In genomic region chr17:56540562-56540975, GRCm38 (mm10) we compare ENCODE assay signal across 14 mouse cellular contexts. TPM values are rescaled to one million over a fixed set of nuclear protein-coding genes. Genes with fewer than 3 reads are reported as not detected.
A peak's percentile ranks its signal among the peaks of the same experiment; 100 is the strongest.
DNase-seq lines count a peak whose midpoint lies in the region; ATAC-seq and TF ChIP-seq lines count a peak whose summit lies in the region.
"Had no signal": no experiment of that assay in that cellular context is flagged by ENCODE, and none has a peak within 500 bp of the region (broad histone marks: within the 10 kb centered on the region; RNA-seq: fewer than 3 reads in every experiment).

No protein-coding gene starts in this region.

- no peaks in the 10 kb centered on the region for H3K36me3 ChIP-seq in forebrain, embryonic 10.5 days (replicated peaks)
- H3K36me3 ChIP-seq in forebrain, embryonic 15.5 days, result no peaks in the 10 kb centered on the region
- H3K36me3 ChIP-seq in lung, postnatal 0 days (ENCODE audit: insufficient read depth, low read length), result no peaks in the 10 kb centered on the region
- no peaks in the 10 kb centered on the region for H3K36me3 ChIP-seq in intestine, embryonic 16.5 days (ENCODE audit: control insufficient read depth, insufficient read depth, low read length)
- no peaks in the 10 kb centered on the region for H3K36me3 ChIP-seq in stomach, embryonic 14.5 days (ENCODE audit: control insufficient read depth, insufficient read depth, low read length)
- H3K36me3 ChIP-seq in midbrain, postnatal 0 days (ENCODE audit: insufficient read depth, low read length), result no peaks in the 10 kb centered on the region

- peak overlapping the region; percentile 54 for H3K27ac ChIP-seq in forebrain, embryonic 10.5 days
- no peak overlapping the region for H3K27ac ChIP-seq in forebrain, embryonic 15.5 days (replicated peaks)
- no peak overlapping the region for H3K27ac ChIP-seq in lung, postnatal 0 days (ENCODE audit: low read length)
- no peak overlapping the region for H3K27ac ChIP-seq in intestine, embryonic 16.5 days (ENCODE audit: low read length)
- H3K27ac ChIP-seq in stomach, embryonic 14.5 days (ENCODE audit: low read length), result no peak overlapping the region
- no peak overlapping the region for H3K27ac ChIP-seq in midbrain, postnatal 0 days (ENCODE audit: low read depth, low read length)
- H3K27ac ChIP-seq: liver, embryonic 14.5 days had no signal

- no peak for DNase-seq in forebrain, embryonic 10.5 days (ENCODE audit: extremely low spot score, low spot score)
- DNase-seq in lung, postnatal 0 days (ENCODE audit: low spot score), result no peak
- DNase-seq in lung, postnatal 10 days, result no peak
- DNase-seq in layer of hippocampus, postnatal 14 days (ENCODE audit: low spot score in 2 of 2), result no peak
- no peak for DNase-seq in midbrain, postnatal 0 days (ENCODE audit: low spot score)
- DNase-seq: gastrocnemius, postnatal 25 days had no signal

- H3K9me3 ChIP-seq in forebrain, embryonic 10.5 days, result no peaks in the 10 kb centered on the region
- H3K9me3 ChIP-seq in forebrain, embryonic 15.5 days, result no peaks in the 10 kb centered on the region
- no peaks in the 10 kb centered on the region for H3K9me3 ChIP-seq in lung, postnatal 0 days (ENCODE audit: low read length)
- H3K9me3 ChIP-seq in intestine, embryonic 16.5 days (ENCODE audit: control insufficient read depth, low read length), result no peaks in the 10 kb centered on the region
- H3K9me3 ChIP-seq in stomach, embryonic 14.5 days (ENCODE audit: control insufficient read depth, low read depth, low read length), result no peaks in the 10 kb centered on the region
- H3K9me3 ChIP-seq in midbrain, postnatal 0 days (ENCODE audit: low read length), result no peaks in the 10 kb centered on the region

- ATAC-seq in forebrain, embryonic 15.5 days (replicated peaks), result no peak
- peak; percentile 49 for ATAC-seq in lung, postnatal 0 days
- peak; percentile 55 for ATAC-seq in intestine, embryonic 16.5 days
- peak; percentile 87 for ATAC-seq in stomach, embryonic 14.5 days (ENCODE audit: insufficient number of reproducible peaks, insufficient read depth, low FRiP score, low read depth)
- ATAC-seq in midbrain, postnatal 0 days (ENCODE audit: low FRiP score), result no peak
- ATAC-seq: activated CD4-positive, CD25-positive, alpha-beta regulatory T cell, adult 4 months had no signal

- WGBS in forebrain, embryonic 10.5 days, result 58% methylated on average over 6 of the region's 6 CpGs
- WGBS in forebrain, embryonic 15.5 days, result 57% methylated on average over 6 of the region's 6 CpGs
- WGBS in lung, postnatal 0 days, result 30% methylated on average over 6 of the region's 6 CpGs
- WGBS in intestine, embryonic 16.5 days, result 32% methylated on average over 6 of the region's 6 CpGs
- 23% methylated on average over 6 of the region's 6 CpGs for WGBS in stomach, embryonic 14.5 days
- 41% methylated on average over 4 of the region's 6 CpGs for WGBS in midbrain, postnatal 0 days

- no peaks in the 10 kb centered on the region for H3K27me3 ChIP-seq in forebrain, embryonic 10.5 days (ENCODE audit: poor library complexity, severe bottlenecking)
- H3K27me3 ChIP-seq in forebrain, embryonic 15.5 days, result no peaks in the 10 kb centered on the region
- no peaks in the 10 kb centered on the region for H3K27me3 ChIP-seq in lung, postnatal 0 days (replicated peaks; ENCODE audit: insufficient read depth, low read length)
- H3K27me3 ChIP-seq in intestine, embryonic 16.5 days (replicated peaks; ENCODE audit: control insufficient read depth, insufficient read depth, low read length), result no peaks in the 10 kb centered on the region
- no peaks in the 10 kb centered on the region for H3K27me3 ChIP-seq in stomach, embryonic 14.5 days (ENCODE audit: control insufficient read depth, insufficient read depth, low read length)
- no peaks in the 10 kb centered on the region for H3K27me3 ChIP-seq in midbrain, postnatal 0 days (ENCODE audit: insufficient read depth, low read length)

- H3K4me1 ChIP-seq in forebrain, embryonic 10.5 days, result peaks cover 83% of the 10 kb centered on the region
- peaks cover 31% of the 10 kb centered on the region for H3K4me1 ChIP-seq in forebrain, embryonic 15.5 days
- no peaks in the 10 kb centered on the region for H3K4me1 ChIP-seq in lung, postnatal 0 days (ENCODE audit: insufficient read depth, low read depth, low read length)
- no peaks in the 10 kb centered on the region for H3K4me1 ChIP-seq in intestine, embryonic 16.5 days (ENCODE audit: control insufficient read depth, insufficient read depth, low read length)
- 0 out of 2 replicates have a peak, but pooled peaks cover 3% of the 10 kb centered on the region for H3K4me1 ChIP-seq in stomach, embryonic 14.5 days (ENCODE audit: control insufficient read depth, insufficient read depth, low read length)
- no peaks in the 10 kb centered on the region for H3K4me1 ChIP-seq in midbrain, postnatal 0 days (ENCODE audit: insufficient read depth, low read length)

- no peak for TF ChIP-seq CTCF in lung, postnatal 0 days (IDR thresholded peaks at IDR 0.05)
- TF ChIP-seq CTCF in midbrain, postnatal 0 days (IDR thresholded peaks at IDR 0.05), result no peak

- no peak overlapping the region for H3K4me2 ChIP-seq in forebrain, embryonic 15.5 days (replicated peaks)
- no peak overlapping the region for H3K4me2 ChIP-seq in lung, postnatal 0 days (replicated peaks; ENCODE audit: low read depth, low read length)
- no peak overlapping the region for H3K4me2 ChIP-seq in intestine, embryonic 16.5 days (ENCODE audit: low read depth, low read length)
- no peak overlapping the region for H3K4me2 ChIP-seq in stomach, embryonic 14.5 days (replicated peaks; ENCODE audit: low read depth, low read length)
- H3K4me2 ChIP-seq in midbrain, postnatal 0 days (ENCODE audit: low read depth, low read length, poor library complexity, severe bottlenecking), result no peak overlapping the region

- no peak overlapping the region for H3K9ac ChIP-seq in forebrain, embryonic 15.5 days (replicated peaks)
- no peak overlapping the region for H3K9ac ChIP-seq in lung, postnatal 0 days (replicated peaks; ENCODE audit: low read depth)
- H3K9ac ChIP-seq in intestine, embryonic 16.5 days (ENCODE audit: low read depth, low read length), result no peak overlapping the region
- H3K9ac ChIP-seq in stomach, embryonic 14.5 days (replicated peaks; ENCODE audit: low read depth, low read length), result no peak overlapping the region
- H3K9ac ChIP-seq in midbrain, postnatal 0 days (replicated peaks; ENCODE audit: low read length, poor library complexity, severe bottlenecking), result no peak overlapping the region
- H3K9ac ChIP-seq: liver, embryonic 14.5 days had no signal

- TF ChIP-seq EP300 in lung, postnatal 0 days (IDR thresholded peaks at IDR 0.05), result no peak

- no peak overlapping the region for H3K4me3 ChIP-seq in forebrain, embryonic 10.5 days
- H3K4me3 ChIP-seq in forebrain, embryonic 15.5 days, result no peak overlapping the region
- no peak overlapping the region for H3K4me3 ChIP-seq in lung, postnatal 0 days (ENCODE audit: low read depth, low read length)
- H3K4me3 ChIP-seq in intestine, embryonic 16.5 days (ENCODE audit: low read length), result no peak overlapping the region
- no peak overlapping the region for H3K4me3 ChIP-seq in stomach, embryonic 14.5 days (ENCODE audit: low read depth, low read length)
- H3K4me3 ChIP-seq in midbrain, postnatal 0 days (ENCODE audit: low read depth, low read length), result no peak overlapping the region

RNA-seq across cellular contexts. Expression of gene Gm20219, which starts 13.6 kb away (rescaled TPM):
- polyA plus RNA-seq in forebrain, embryonic 10.5 days (2016; fragmentation: Nextera tagmentation; extraction: Ambion mirVana), result 1.1 and 1.3 TPM in 2 replicates
- 1.5 TPM in 2 replicates for polyA plus RNA-seq in forebrain, embryonic 15.5 days (2015; fragmentation: Nextera tagmentation; extraction: Ambion mirVana)
- 3.5 and 3.8 TPM in 2 replicates for polyA plus RNA-seq in lung, postnatal 0 days (2015; fragmentation: Nextera tagmentation; extraction: Ambion mirVana)
- polyA plus RNA-seq in intestine, embryonic 16.5 days (2015; fragmentation: Nextera tagmentation; extraction: Ambion mirVana), result 0.98 and 1.4 TPM in 2 replicates
- 11.9 and 13.1 TPM in 2 replicates for polyA plus RNA-seq in stomach, embryonic 14.5 days (2014; fragmentation: Nextera tagmentation; extraction: Ambion mirVana)
- 1 to 10 TPM; 1.9 to 2.1 TPM for total RNA-seq in layer of hippocampus, postnatal 14 days (2021)
- 0.22 TPM in 1 of 2 replicates, not detected in the other for total RNA-seq in midbrain, postnatal 0 days (2014; rRNA removed)
- polyA plus RNA-seq in midbrain, postnatal 0 days (2015; fragmentation: Nextera tagmentation; extraction: Ambion mirVana), result 0.26 and 0.56 TPM in 2 replicates

RNA-seq across cellular contexts. Expression of gene Znrf4, which starts 28.3 kb away (rescaled TPM):
- not detected in 2 replicates for polyA plus RNA-seq in forebrain, embryonic 10.5 days (2016; fragmentation: Nextera tagmentation; extraction: Ambion mirVana)
- polyA plus RNA-seq in forebrain, embryonic 15.5 days (2015; fragmentation: Nextera tagmentation; extraction: Ambion mirVana), result 0.14 and 0.36 TPM in 2 replicates
- polyA plus RNA-seq in lung, postnatal 0 days (2015; fragmentation: Nextera tagmentation; extraction: Ambion mirVana), result not detected in 2 replicates
- not detected in 2 replicates for polyA plus RNA-seq in intestine, embryonic 16.5 days (2015; fragmentation: Nextera tagmentation; extraction: Ambion mirVana)
- not detected in 2 replicates for polyA plus RNA-seq in stomach, embryonic 14.5 days (2014; fragmentation: Nextera tagmentation; extraction: Ambion mirVana)
- total RNA-seq in layer of hippocampus, postnatal 14 days (2021), result not detected
- not detected in 2 replicates for total RNA-seq in midbrain, postnatal 0 days (2014; rRNA removed)
- polyA plus RNA-seq in midbrain, postnatal 0 days (2015; fragmentation: Nextera tagmentation; extraction: Ambion mirVana), result not detected in 2 replicates
- total RNA-seq: gastrocnemius, postnatal 25 days; hematopoietic stem cell, adult 5-6 weeks; layer of hippocampus, adult 8-10 months had no signal
- polyA plus RNA-seq: activated CD4-positive, CD25-positive, alpha-beta regulatory T cell, adult 4 months; C2C12; liver, embryonic 14.5 days had no signal

RNA-seq across cellular contexts. Expression of gene Safb2, which starts 43.8 kb away (rescaled TPM):
- 84.0 and 85.7 TPM in 2 replicates for polyA plus RNA-seq in forebrain, embryonic 10.5 days (2016; fragmentation: Nextera tagmentation; extraction: Ambion mirVana)
- polyA plus RNA-seq in forebrain, embryonic 15.5 days (2015; fragmentation: Nextera tagmentation; extraction: Ambion mirVana), result 76.1 and 84.7 TPM in 2 replicates
- 36.8 and 39.8 TPM in 2 replicates for polyA plus RNA-seq in lung, postnatal 0 days (2015; fragmentation: Nextera tagmentation; extraction: Ambion mirVana)
- polyA plus RNA-seq in intestine, embryonic 16.5 days (2015; fragmentation: Nextera tagmentation; extraction: Ambion mirVana), result 52.7 and 56.0 TPM in 2 replicates
- polyA plus RNA-seq in stomach, embryonic 14.5 days (2014; fragmentation: Nextera tagmentation; extraction: Ambion mirVana), result 62.8 and 73.5 TPM in 2 replicates
- 100 to 1,000 TPM; 127 TPM for total RNA-seq in layer of hippocampus, postnatal 14 days (2021)
- 30.7 and 45.2 TPM in 2 replicates for total RNA-seq in midbrain, postnatal 0 days (2014; rRNA removed)
- polyA plus RNA-seq in midbrain, postnatal 0 days (2015; fragmentation: Nextera tagmentation; extraction: Ambion mirVana), result 42.1 and 48.9 TPM in 2 replicates

RNA-seq across cellular contexts. Expression of gene Safb, which starts 44.1 kb away (rescaled TPM):
- 160 and 172 TPM in 2 replicates for polyA plus RNA-seq in forebrain, embryonic 10.5 days (2016; fragmentation: Nextera tagmentation; extraction: Ambion mirVana)
- polyA plus RNA-seq in forebrain, embryonic 15.5 days (2015; fragmentation: Nextera tagmentation; extraction: Ambion mirVana), result 125 and 132 TPM in 2 replicates
- polyA plus RNA-seq in lung, postnatal 0 days (2015; fragmentation: Nextera tagmentation; extraction: Ambion mirVana), result 43.4 and 47.1 TPM in 2 replicates
- 68.6 and 76.2 TPM in 2 replicates for polyA plus RNA-seq in intestine, embryonic 16.5 days (2015; fragmentation: Nextera tagmentation; extraction: Ambion mirVana)
- polyA plus RNA-seq in stomach, embryonic 14.5 days (2014; fragmentation: Nextera tagmentation; extraction: Ambion mirVana), result 75.4 and 86.5 TPM in 2 replicates
- total RNA-seq in layer of hippocampus, postnatal 14 days (2021), result 100 to 1,000 TPM; 131 to 147 TPM
- 56.1 and 56.4 TPM in 2 replicates for total RNA-seq in midbrain, postnatal 0 days (2014; rRNA removed)
- 79.1 and 95.9 TPM in 2 replicates for polyA plus RNA-seq in midbrain, postnatal 0 days (2015; fragmentation: Nextera tagmentation; extraction: Ambion mirVana)

Comparison
In these comparisons a context has a peak if more than half of its experiments do, and no peak if none do; other contexts are left out.
1. ATAC-seq: peak in lung, postnatal 0 days (single experiment), intestine, embryonic 16.5 days (single experiment) and stomach, embryonic 14.5 days (single experiment); none in forebrain, embryonic 15.5 days (single experiment) and midbrain, postnatal 0 days (single experiment).